Mouse (Mus musculus): ENCODE results near the gene 1110002E22Rik. TPM values are rescaled to one million over a fixed set of nuclear protein-coding genes. Genes with fewer than 3 reads are reported as not detected.

Gene 1110002E22Rik
- polyA plus RNA-seq, 1 experiment from 2014 or later = 0.24 TPM

GRCm38 (mm10) chr3:138040938-138041337, 23.9 kb upstream of the 1110002E22Rik start:
- Histone ChIP-seq H3K36me3 (ENCODE audit: control insufficient read depth, insufficient read depth) (no peaks in the 10 kb centered on the region), H3K4me1 (replicated peaks; ENCODE audit: control insufficient read depth, insufficient read depth, low read length) (no peaks in the 10 kb centered on the region), H3K27ac (ENCODE audit: low read length) (no peak overlapping the region), H3K4me3 (replicated peaks; ENCODE audit: low read length) (no peak overlapping the region), H3K4me2 (ENCODE audit: low read length) (no peak overlapping the region), H3K9me3 (ENCODE audit: control insufficient read depth, low read length) (no peaks in the 10 kb centered on the region), H3K9ac (replicated peaks; ENCODE audit: low read depth, low read length) (no peak overlapping the region), H3K27me3 (replicated peaks; ENCODE audit: control insufficient read depth, insufficient read depth, low read length) (no peaks in the 10 kb centered on the region)
- ATAC-seq = no peak
- 88% methylated on average over 2 of the region's 2 CpGs for WGBS

DNA sequence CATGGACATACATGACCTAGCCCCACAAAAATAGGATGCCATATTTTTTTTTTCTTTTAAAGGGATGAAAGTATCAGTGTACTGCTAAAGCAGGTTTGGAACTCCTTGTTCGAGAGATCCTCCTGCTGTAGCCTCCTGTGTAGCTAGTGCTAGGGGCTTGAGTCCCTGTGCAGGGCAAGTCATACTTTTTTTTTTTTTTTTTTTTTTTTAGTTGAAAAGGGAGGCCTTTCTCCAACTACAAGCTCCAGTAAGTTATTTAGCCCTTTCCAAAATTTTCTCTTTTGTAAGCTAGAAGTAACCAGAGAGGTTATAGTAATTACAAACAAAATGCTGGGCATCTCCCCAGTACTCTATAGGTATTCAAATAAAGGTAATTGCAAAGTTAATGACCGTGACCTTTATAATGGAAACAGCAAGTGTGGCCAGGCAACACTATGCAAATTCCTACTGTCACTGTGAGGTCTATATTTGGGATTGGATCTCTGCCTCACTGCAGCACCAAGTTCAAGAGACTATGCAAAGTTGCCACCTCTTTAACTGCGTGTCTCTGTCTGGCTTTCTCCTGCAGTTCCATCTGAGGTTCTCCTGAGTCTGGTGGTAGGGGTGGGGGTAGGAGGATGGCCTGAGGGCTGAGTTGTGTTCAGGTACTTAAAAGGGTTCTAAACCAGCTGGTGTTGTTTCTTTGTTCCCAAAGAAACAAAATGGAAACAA, 23.1 kb upstream of the 1110002E22Rik start:
- no peaks in the 10 kb centered on the region for H3K36me3 ChIP-seq (ENCODE audit: control insufficient read depth, insufficient read depth)
- H3K4me3 ChIP-seq (replicated peaks; ENCODE audit: low read length) = no peak overlapping the region
- H3K9ac ChIP-seq (replicated peaks; ENCODE audit: low read depth, low read length) = no peak overlapping the region
- 43% methylated on average over 3 of the region's 3 CpGs for WGBS
- no peaks in the 10 kb centered on the region for H3K4me1 ChIP-seq (replicated peaks; ENCODE audit: control insufficient read depth, insufficient read depth, low read length)
- H3K9me3 ChIP-seq (ENCODE audit: control insufficient read depth, low read length) = no peaks in the 10 kb centered on the region
- no peak overlapping the region for H3K4me2 ChIP-seq (ENCODE audit: low read length)
- no peak overlapping the region for H3K27ac ChIP-seq (ENCODE audit: low read length)
- H3K27me3 ChIP-seq (replicated peaks; ENCODE audit: control insufficient read depth, insufficient read depth, low read length) = no peaks in the 10 kb centered on the region
- ATAC-seq = no peak

GRCm38 (mm10) chr3:138043316-138043715, 21.5 kb upstream of the 1110002E22Rik start:
- no peak for ATAC-seq
- Histone ChIP-seq H3K9me3 (ENCODE audit: control insufficient read depth, low read length) (no peaks in the 10 kb centered on the region), H3K4me3 (replicated peaks; ENCODE audit: low read length) (no peak overlapping the region), H3K4me1 (replicated peaks; ENCODE audit: control insufficient read depth, insufficient read depth, low read length) (no peaks in the 10 kb centered on the region), H3K36me3 (ENCODE audit: control insufficient read depth, insufficient read depth) (no peaks in the 10 kb centered on the region), H3K27ac (ENCODE audit: low read length) (no peak overlapping the region), H3K4me2 (ENCODE audit: low read length) (no peak overlapping the region), H3K9ac (replicated peaks; ENCODE audit: low read depth, low read length) (no peak overlapping the region), H3K27me3 (replicated peaks; ENCODE audit: control insufficient read depth, insufficient read depth, low read length) (no peaks in the 10 kb centered on the region)
- 67% methylated on average over 7 of the region's 7 CpGs for WGBS

DNA sequence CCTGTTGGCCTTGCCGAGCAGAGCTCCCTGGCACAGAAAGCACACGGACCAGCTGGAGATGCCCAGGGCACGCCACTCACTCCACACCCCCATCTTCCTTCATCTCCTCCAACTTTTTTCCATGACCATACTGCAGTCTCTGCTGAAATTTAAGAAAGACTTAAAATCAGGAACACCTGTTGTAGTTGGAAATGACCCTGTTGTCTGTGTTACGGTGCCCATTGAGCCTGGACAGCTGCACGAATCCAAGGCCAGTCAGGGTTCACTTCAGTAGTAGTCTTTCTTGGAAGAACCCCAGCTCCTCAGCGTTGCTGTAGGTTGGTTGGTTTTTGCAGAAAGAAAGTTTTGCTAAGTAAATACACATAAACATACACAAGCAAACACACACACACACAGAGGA, 15.3 kb upstream of the 1110002E22Rik start:
- Histone ChIP-seq H3K4me2 (ENCODE audit: low read length) (no peak overlapping the region), H3K4me1 (replicated peaks; ENCODE audit: control insufficient read depth, insufficient read depth, low read length) (no peaks in the 10 kb centered on the region), H3K9ac (replicated peaks; ENCODE audit: low read depth, low read length) (no peak overlapping the region), H3K4me3 (replicated peaks; ENCODE audit: low read length) (no peak overlapping the region), H3K36me3 (ENCODE audit: control insufficient read depth, insufficient read depth) (no peaks in the 10 kb centered on the region), H3K9me3 (ENCODE audit: control insufficient read depth, low read length) (no peaks in the 10 kb centered on the region), H3K27ac (ENCODE audit: low read length) (no peak overlapping the region), H3K27me3 (replicated peaks; ENCODE audit: control insufficient read depth, insufficient read depth, low read length) (no peaks in the 10 kb centered on the region)
- ATAC-seq = no peak
- WGBS = 90% methylated on average over 6 of the region's 6 CpGs

GRCm38 (mm10) chr3:138050772-138051171, 14.1 kb upstream of the 1110002E22Rik start:
- H3K9me3 ChIP-seq (ENCODE audit: control insufficient read depth, low read length) = no peaks in the 10 kb centered on the region
- ATAC-seq = no peak
- no peak overlapping the region for H3K4me3 ChIP-seq (replicated peaks; ENCODE audit: low read length)
- 89% methylated on average over 11 of the region's 11 CpGs for WGBS
- no peak overlapping the region for H3K27ac ChIP-seq (ENCODE audit: low read length)
- no peak overlapping the region for H3K4me2 ChIP-seq (ENCODE audit: low read length)
- H3K9ac ChIP-seq (replicated peaks; ENCODE audit: low read depth, low read length) = no peak overlapping the region
- no peaks in the 10 kb centered on the region for H3K36me3 ChIP-seq (ENCODE audit: control insufficient read depth, insufficient read depth)
- H3K4me1 ChIP-seq (replicated peaks; ENCODE audit: control insufficient read depth, insufficient read depth, low read length) = no peaks in the 10 kb centered on the region
- H3K27me3 ChIP-seq (replicated peaks; ENCODE audit: control insufficient read depth, insufficient read depth, low read length) = no peaks in the 10 kb centered on the region

- Histone ChIP-seq H3K27me3 (replicated peaks; ENCODE audit: control insufficient read depth, insufficient read depth, low read length) (no peaks in the 10 kb centered on the region), H3K4me1 (replicated peaks; ENCODE audit: control insufficient read depth, insufficient read depth, low read length) (no peaks in the 10 kb centered on the region), H3K9ac (replicated peaks; ENCODE audit: low read depth, low read length) (no peak overlapping the region), H3K36me3 (ENCODE audit: control insufficient read depth, insufficient read depth) (no peaks in the 10 kb centered on the region), H3K9me3 (ENCODE audit: control insufficient read depth, low read length) (no peaks in the 10 kb centered on the region), H3K27ac (ENCODE audit: low read length) (no peak overlapping the region), H3K4me3 (replicated peaks; ENCODE audit: low read length) (no peak overlapping the region), H3K4me2 (ENCODE audit: low read length) (no peak overlapping the region)
- WGBS = 81% methylated on average over 3 of the region's 3 CpGs
- no peak for ATAC-seq
Observed at GRCm38 (mm10) chr3:138051431-138051830, 13.4 kb upstream of the 1110002E22Rik start.

- no peaks in the 10 kb centered on the region for H3K36me3 ChIP-seq (ENCODE audit: control insufficient read depth, insufficient read depth)
- H3K27me3 ChIP-seq (replicated peaks; ENCODE audit: control insufficient read depth, insufficient read depth, low read length) = no peaks in the 10 kb centered on the region
- H3K4me3 ChIP-seq (replicated peaks; ENCODE audit: low read length) = no peak overlapping the region
- WGBS = 57% methylated on average over 4 of the region's 4 CpGs
- H3K9ac ChIP-seq (replicated peaks; ENCODE audit: low read depth, low read length) = no peak overlapping the region
- H3K4me1 ChIP-seq (replicated peaks; ENCODE audit: control insufficient read depth, insufficient read depth, low read length) = no peaks in the 10 kb centered on the region
- ATAC-seq = no peak
- no peak overlapping the region for H3K4me2 ChIP-seq (ENCODE audit: low read length)
- H3K27ac ChIP-seq (ENCODE audit: low read length) = no peak overlapping the region
- no peaks in the 10 kb centered on the region for H3K9me3 ChIP-seq (ENCODE audit: control insufficient read depth, low read length)
Observed at GRCm38 (mm10) chr3:138053969-138054368, 10.9 kb upstream of the 1110002E22Rik start.

GRCm38 (mm10) chr3:138056976-138057375, 7.9 kb upstream of the 1110002E22Rik start:
- H3K27ac ChIP-seq (ENCODE audit: low read length) = no peak overlapping the region
- no peaks in the 10 kb centered on the region for H3K27me3 ChIP-seq (replicated peaks; ENCODE audit: control insufficient read depth, insufficient read depth, low read length)
- no peaks in the 10 kb centered on the region for H3K36me3 ChIP-seq (ENCODE audit: control insufficient read depth, insufficient read depth)
- H3K4me2 ChIP-seq (ENCODE audit: low read length) = no peak overlapping the region
- no peak overlapping the region for H3K9ac ChIP-seq (replicated peaks; ENCODE audit: low read depth, low read length)
- H3K4me1 ChIP-seq (replicated peaks; ENCODE audit: control insufficient read depth, insufficient read depth, low read length) = no peaks in the 10 kb centered on the region
- ATAC-seq = no peak
- 81% methylated on average over 7 of the region's 7 CpGs for WGBS
- H3K4me3 ChIP-seq (replicated peaks; ENCODE audit: low read length) = no peak overlapping the region
- no peaks in the 10 kb centered on the region for H3K9me3 ChIP-seq (ENCODE audit: control insufficient read depth, low read length)

DNA sequence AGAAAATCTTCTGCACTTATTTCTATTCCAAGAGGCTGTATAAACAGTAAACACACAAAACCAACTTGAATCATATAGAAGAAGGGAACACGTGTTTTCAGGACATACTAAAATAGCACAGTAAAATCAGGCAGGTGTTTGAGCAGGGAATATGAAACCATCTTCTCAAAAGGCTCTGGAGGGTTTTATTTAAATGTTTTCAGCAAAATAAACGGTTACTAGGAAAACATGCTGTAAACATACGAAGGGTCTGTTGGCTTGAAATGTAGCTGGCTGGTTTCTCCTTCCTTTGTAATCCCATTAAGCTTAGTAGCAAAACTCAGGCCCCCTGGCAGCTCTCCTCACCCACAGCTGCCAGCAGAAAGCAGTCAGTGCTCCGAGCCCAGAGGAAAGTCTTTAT, 6.6 kb upstream of the 1110002E22Rik start:
- ATAC-seq = no peak
- H3K4me2 ChIP-seq (ENCODE audit: low read length) = no peak overlapping the region
- H3K27ac ChIP-seq (ENCODE audit: low read length) = no peak overlapping the region
- WGBS = 47% methylated on average over 4 of the region's 4 CpGs
- no peaks in the 10 kb centered on the region for H3K9me3 ChIP-seq (ENCODE audit: control insufficient read depth, low read length)
- H3K4me1 ChIP-seq (replicated peaks; ENCODE audit: control insufficient read depth, insufficient read depth, low read length) = no peaks in the 10 kb centered on the region
- H3K9ac ChIP-seq (replicated peaks; ENCODE audit: low read depth, low read length) = no peak overlapping the region
- no peaks in the 10 kb centered on the region for H3K27me3 ChIP-seq (replicated peaks; ENCODE audit: control insufficient read depth, insufficient read depth, low read length)
- no peaks in the 10 kb centered on the region for H3K36me3 ChIP-seq (ENCODE audit: control insufficient read depth, insufficient read depth)
- no peak overlapping the region for H3K4me3 ChIP-seq (replicated peaks; ENCODE audit: low read length)

GRCm38 (mm10) chr3:138060429-138060828, 4.4 kb upstream of the 1110002E22Rik start:
- Histone ChIP-seq H3K4me3 (replicated peaks; ENCODE audit: low read length) (no peak overlapping the region), H3K9me3 (ENCODE audit: control insufficient read depth, low read length) (no peaks in the 10 kb centered on the region), H3K9ac (replicated peaks; ENCODE audit: low read depth, low read length) (no peak overlapping the region), H3K27me3 (replicated peaks; ENCODE audit: control insufficient read depth, insufficient read depth, low read length) (no peaks in the 10 kb centered on the region), H3K36me3 (ENCODE audit: control insufficient read depth, insufficient read depth) (no peaks in the 10 kb centered on the region), H3K4me1 (replicated peaks; ENCODE audit: control insufficient read depth, insufficient read depth, low read length) (peaks cover 12% of the 10 kb centered on the region), H3K4me2 (ENCODE audit: low read length) (no peak overlapping the region), H3K27ac (ENCODE audit: low read length) (no peak overlapping the region)
- ATAC-seq = no peak
- WGBS = 90% methylated on average over 7 of the region's 7 CpGs
